Mouse (Mus musculus): Measurements from ENCODE around the gene Rsrc1.

The Rsrc1 gene

DNA sequence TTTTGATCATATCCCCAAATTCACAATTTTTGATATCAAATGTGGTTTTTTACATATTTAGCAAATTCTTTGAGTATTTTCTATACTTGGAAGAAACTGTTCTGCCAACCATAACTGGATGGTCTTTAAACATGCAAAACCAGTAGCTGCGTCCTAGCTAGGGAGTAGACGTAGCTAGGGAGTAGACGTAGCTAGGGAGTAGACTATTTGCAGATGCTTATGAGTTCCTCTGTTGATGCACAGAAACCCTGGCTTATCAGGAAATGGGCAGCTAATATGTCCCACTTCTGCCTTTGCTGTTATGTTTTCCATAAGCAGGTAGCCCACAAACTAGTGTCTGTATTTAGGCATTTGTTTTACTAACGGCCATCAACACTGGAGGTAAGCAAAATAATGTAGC, 298.6 kb downstream of the Rsrc1 start:
- Histone ChIP-seq H3K4me3 (replicated peaks; ENCODE audit: low read length) (no peak overlapping the region), H3K4me1 (replicated peaks; ENCODE audit: low read depth, low read length) (no peaks in the 10 kb centered on the region), H3K27me3 (ENCODE audit: insufficient read depth, low read length) (no peaks in the 10 kb centered on the region), H3K36me3 (ENCODE audit: insufficient read depth, low read length) (no peaks in the 10 kb centered on the region), H3K9me3 (ENCODE audit: low read length) (no peaks in the 10 kb centered on the region)
- TF ChIP-seq POU5F1 (IDR thresholded peaks at IDR 0.05; ENCODE audit: borderline replicate concordance, low read length) (no peak), NANOG (IDR thresholded peaks at IDR 0.05; ENCODE audit: borderline replicate concordance, low read length) (no peak), CTCF (conservative IDR thresholded peaks at IDR 0.05; ENCODE audit: low read length) (no peak)

DNA sequence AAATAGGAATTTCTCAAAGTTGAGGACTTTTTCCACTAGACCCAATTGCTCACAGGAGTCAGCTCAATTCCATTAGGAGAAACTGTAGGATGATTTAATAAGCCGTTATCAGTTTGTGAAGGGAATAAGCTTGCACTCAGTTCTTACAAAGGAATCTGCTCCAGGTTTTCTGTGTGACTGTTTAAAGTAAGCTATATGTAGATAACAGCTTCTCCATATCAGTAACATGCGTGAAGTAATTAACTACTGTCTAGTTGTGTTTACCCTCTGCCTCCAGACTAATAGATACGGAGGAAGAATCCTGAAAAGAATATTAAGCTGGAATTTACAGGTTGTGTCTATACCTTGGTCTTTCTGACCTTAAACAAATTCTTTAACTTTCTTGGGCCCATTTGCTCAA, 299.1 kb downstream of the Rsrc1 start:
- TF ChIP-seq POU5F1 (IDR thresholded peaks at IDR 0.05; ENCODE audit: borderline replicate concordance, low read length) (no peak), CTCF (conservative IDR thresholded peaks at IDR 0.05; ENCODE audit: low read length) (no peak), NANOG (IDR thresholded peaks at IDR 0.05; ENCODE audit: borderline replicate concordance, low read length) (no peak)
- H3K36me3 ChIP-seq (ENCODE audit: insufficient read depth, low read length) = no peaks in the 10 kb centered on the region
- no peaks in the 10 kb centered on the region for H3K9me3 ChIP-seq (ENCODE audit: low read length)
- no peaks in the 10 kb centered on the region for H3K4me1 ChIP-seq (replicated peaks; ENCODE audit: low read depth, low read length)
- no peak overlapping the region for H3K4me3 ChIP-seq (replicated peaks; ENCODE audit: low read length)
- no peaks in the 10 kb centered on the region for H3K27me3 ChIP-seq (ENCODE audit: insufficient read depth, low read length)

DNA sequence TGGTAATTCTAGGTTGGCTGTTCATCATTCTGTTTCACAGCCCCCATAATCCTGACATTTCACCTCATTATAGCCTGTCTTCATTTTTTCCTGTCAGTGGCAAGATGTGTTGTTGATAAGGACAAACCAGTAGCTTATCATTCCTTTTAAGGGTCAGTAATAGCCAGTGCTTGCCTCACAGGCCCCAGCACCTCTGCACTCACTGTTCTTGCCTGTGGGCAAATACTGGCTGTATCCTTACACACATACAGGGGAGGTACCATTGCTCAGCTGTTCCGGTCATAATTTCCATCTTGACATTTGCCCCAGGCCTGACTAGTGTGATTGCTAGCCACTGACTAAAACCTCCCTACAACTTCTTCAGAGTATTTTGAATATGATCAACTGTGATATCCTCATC, 302.8 kb downstream of the Rsrc1 start:
- TF ChIP-seq CTCF (conservative IDR thresholded peaks at IDR 0.05; ENCODE audit: low read length) = no peak
- TF ChIP-seq NANOG (IDR thresholded peaks at IDR 0.05; ENCODE audit: borderline replicate concordance, low read length) = no peak
- no peak for TF ChIP-seq POU5F1 (IDR thresholded peaks at IDR 0.05; ENCODE audit: borderline replicate concordance, low read length)
- Histone ChIP-seq H3K27me3 (ENCODE audit: insufficient read depth, low read length) (no peaks in the 10 kb centered on the region), H3K9me3 (ENCODE audit: low read length) (no peaks in the 10 kb centered on the region), H3K4me3 (replicated peaks; ENCODE audit: low read length) (no peak overlapping the region), H3K36me3 (ENCODE audit: insufficient read depth, low read length) (no peaks in the 10 kb centered on the region), H3K4me1 (replicated peaks; ENCODE audit: low read depth, low read length) (no peaks in the 10 kb centered on the region)

DNA sequence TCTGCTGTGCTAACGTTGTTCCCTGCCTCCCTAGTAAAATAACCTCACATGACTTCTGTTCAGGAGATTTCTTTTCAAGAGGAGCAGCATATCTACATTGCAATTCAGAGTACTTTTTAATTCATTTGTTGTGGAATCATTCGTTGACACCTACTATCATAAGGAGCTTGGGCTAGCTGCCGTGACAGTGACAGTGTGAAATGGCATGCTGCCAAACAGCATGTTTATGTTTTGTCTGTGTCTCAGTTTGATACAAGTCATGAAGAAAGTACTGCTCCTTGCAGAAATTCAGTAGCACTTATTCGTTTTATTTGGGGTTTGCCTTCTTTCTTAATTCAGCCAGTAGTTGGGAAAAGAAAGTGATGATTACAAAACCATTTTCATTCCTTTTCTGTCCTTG, 303.7 kb downstream of the Rsrc1 start:
- Histone ChIP-seq H3K36me3 (ENCODE audit: insufficient read depth, low read length) (no peaks in the 10 kb centered on the region), H3K27me3 (ENCODE audit: insufficient read depth, low read length) (no peaks in the 10 kb centered on the region), H3K9me3 (ENCODE audit: low read length) (no peaks in the 10 kb centered on the region), H3K4me3 (replicated peaks; ENCODE audit: low read length) (no peak overlapping the region), H3K4me1 (replicated peaks; ENCODE audit: low read depth, low read length) (no peaks in the 10 kb centered on the region)
- TF ChIP-seq NANOG (IDR thresholded peaks at IDR 0.05; ENCODE audit: borderline replicate concordance, low read length) = no peak
- no peak for TF ChIP-seq CTCF (conservative IDR thresholded peaks at IDR 0.05; ENCODE audit: low read length)
- no peak for TF ChIP-seq POU5F1 (IDR thresholded peaks at IDR 0.05; ENCODE audit: borderline replicate concordance, low read length)

DNA sequence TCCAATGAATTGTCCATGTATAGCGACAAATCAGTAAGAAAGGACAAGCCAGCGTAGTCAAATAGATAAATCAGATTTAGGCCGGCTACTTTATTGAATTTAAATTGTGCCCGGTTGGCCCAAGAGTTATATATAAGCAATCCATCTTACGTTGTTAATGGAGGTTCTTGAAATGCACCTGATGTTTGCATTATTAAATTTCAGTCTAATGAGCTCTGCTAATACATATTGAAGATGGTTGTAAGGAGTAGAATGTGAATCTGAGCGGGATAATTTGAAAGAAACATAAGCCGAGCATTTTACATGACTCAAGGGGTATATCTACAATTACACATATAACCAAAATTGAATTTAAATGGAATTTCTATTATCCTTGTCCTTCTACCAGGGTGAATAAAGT, 307.5 kb downstream of the Rsrc1 start:
- no peaks in the 10 kb centered on the region for H3K36me3 ChIP-seq (ENCODE audit: insufficient read depth, low read length)
- TF ChIP-seq NANOG (IDR thresholded peaks at IDR 0.05; ENCODE audit: borderline replicate concordance, low read length) (no peak), POU5F1 (IDR thresholded peaks at IDR 0.05; ENCODE audit: borderline replicate concordance, low read length) (no peak), CTCF (conservative IDR thresholded peaks at IDR 0.05; ENCODE audit: low read length) (no peak)
- H3K4me1 ChIP-seq (replicated peaks; ENCODE audit: low read depth, low read length) = no peaks in the 10 kb centered on the region
- H3K4me3 ChIP-seq (replicated peaks; ENCODE audit: low read length) = no peak overlapping the region
- H3K9me3 ChIP-seq (ENCODE audit: low read length) = no peaks in the 10 kb centered on the region
- H3K27me3 ChIP-seq (ENCODE audit: insufficient read depth, low read length) = no peaks in the 10 kb centered on the region

DNA sequence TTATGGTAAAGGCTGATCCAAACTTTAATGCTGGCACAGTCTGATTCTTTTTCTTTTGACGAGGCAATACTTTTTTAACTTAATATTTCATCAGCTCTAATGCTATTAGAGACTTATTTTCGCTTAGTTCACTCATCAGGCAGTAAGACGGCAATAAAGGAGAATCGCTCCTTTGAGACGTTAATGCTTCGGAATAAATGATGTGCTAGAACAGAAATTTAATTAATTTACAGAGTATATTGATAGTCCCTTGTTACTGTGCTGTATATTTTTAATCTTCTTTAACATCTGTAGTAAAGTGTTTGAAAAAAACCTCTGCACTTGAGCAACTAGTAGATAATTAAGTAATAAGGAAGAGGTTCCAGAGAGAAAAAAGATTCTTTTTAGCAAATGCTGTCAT, 308.3 kb downstream of the Rsrc1 start:
- TF ChIP-seq CTCF (conservative IDR thresholded peaks at IDR 0.05; ENCODE audit: low read length) (no peak), NANOG (IDR thresholded peaks at IDR 0.05; ENCODE audit: borderline replicate concordance, low read length) (no peak), POU5F1 (IDR thresholded peaks at IDR 0.05; ENCODE audit: borderline replicate concordance, low read length) (no peak)
- Histone ChIP-seq H3K36me3 (ENCODE audit: insufficient read depth, low read length) (no peaks in the 10 kb centered on the region), H3K4me1 (replicated peaks; ENCODE audit: low read depth, low read length) (no peaks in the 10 kb centered on the region), H3K9me3 (ENCODE audit: low read length) (no peaks in the 10 kb centered on the region), H3K27me3 (ENCODE audit: insufficient read depth, low read length) (no peaks in the 10 kb centered on the region), H3K4me3 (replicated peaks; ENCODE audit: low read length) (no peak overlapping the region)

DNA sequence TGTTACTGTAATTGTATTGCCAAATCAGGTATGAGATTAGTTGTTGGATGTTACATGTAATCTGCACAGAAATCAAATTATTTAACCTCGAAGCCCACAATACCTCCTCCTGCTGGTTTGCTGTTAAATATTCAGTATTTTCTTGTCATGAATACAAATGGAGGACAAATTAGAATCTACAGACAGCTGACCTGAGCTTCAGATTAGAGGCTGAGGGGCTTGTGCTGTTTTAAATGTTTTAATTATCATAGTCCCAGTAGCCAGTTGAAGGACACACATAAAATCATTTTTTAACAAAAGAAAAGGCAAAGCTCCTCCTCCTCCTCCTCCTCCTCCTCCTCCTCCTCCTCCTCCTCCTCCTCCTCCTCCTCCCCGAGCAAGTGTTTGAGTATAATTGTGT, 327.5 kb downstream of the Rsrc1 start:
- Histone ChIP-seq H3K36me3 (ENCODE audit: insufficient read depth, low read length) (no peaks in the 10 kb centered on the region), H3K4me1 (replicated peaks; ENCODE audit: low read depth, low read length) (no peaks in the 10 kb centered on the region), H3K9me3 (ENCODE audit: low read length) (no peaks in the 10 kb centered on the region), H3K27me3 (ENCODE audit: insufficient read depth, low read length) (no peaks in the 10 kb centered on the region), H3K4me3 (replicated peaks; ENCODE audit: low read length) (no peak overlapping the region)
- no peak for TF ChIP-seq CTCF (conservative IDR thresholded peaks at IDR 0.05; ENCODE audit: low read length)
- TF ChIP-seq POU5F1 (IDR thresholded peaks at IDR 0.05; ENCODE audit: borderline replicate concordance, low read length) = no peak
- TF ChIP-seq NANOG (IDR thresholded peaks at IDR 0.05; ENCODE audit: borderline replicate concordance, low read length) = no peak

DNA sequence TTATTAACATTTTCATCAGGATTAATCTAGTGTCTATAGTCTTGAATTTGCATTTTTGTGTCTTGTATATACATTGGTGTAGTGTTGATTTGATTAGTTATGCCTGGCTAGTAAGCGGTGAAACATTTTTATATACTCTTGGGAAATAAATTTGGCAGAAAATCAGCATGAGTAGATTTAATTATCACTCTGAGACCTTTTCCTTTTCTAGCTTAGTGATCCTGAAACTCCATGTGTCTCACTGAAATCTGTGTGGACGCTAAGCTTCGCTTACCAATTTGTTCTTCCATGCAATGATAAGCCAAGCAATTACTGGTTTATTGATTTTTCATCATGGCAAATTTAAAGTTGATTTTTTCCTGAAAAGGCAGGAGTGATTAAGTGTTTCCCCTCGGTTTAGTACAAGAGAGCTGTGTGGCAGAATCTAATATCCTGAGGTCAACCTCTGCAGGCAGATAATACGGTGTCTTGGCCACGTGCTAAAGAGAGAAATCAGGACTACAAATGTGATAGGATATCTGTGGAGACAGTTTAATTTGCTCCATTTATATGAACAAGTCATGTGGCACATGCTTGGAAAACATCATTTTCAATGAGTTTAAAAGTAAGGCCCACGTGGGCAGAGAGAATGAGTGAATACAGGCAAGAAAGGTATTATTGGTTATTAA, 328.6 kb downstream of the Rsrc1 start:
- no peaks in the 10 kb centered on the region for H3K4me1 ChIP-seq (replicated peaks; ENCODE audit: low read depth, low read length)
- no peaks in the 10 kb centered on the region for H3K36me3 ChIP-seq (ENCODE audit: insufficient read depth, low read length)
- no peaks in the 10 kb centered on the region for H3K27me3 ChIP-seq (ENCODE audit: insufficient read depth, low read length)
- no peak for TF ChIP-seq POU5F1 (IDR thresholded peaks at IDR 0.05; ENCODE audit: borderline replicate concordance, low read length)
- no peak for TF ChIP-seq NANOG (IDR thresholded peaks at IDR 0.05; ENCODE audit: borderline replicate concordance, low read length)
- TF ChIP-seq CTCF (conservative IDR thresholded peaks at IDR 0.05; ENCODE audit: low read length) = no peak
- no peaks in the 10 kb centered on the region for H3K9me3 ChIP-seq (ENCODE audit: low read length)
- H3K4me3 ChIP-seq (replicated peaks; ENCODE audit: low read length) = no peak overlapping the region

DNA sequence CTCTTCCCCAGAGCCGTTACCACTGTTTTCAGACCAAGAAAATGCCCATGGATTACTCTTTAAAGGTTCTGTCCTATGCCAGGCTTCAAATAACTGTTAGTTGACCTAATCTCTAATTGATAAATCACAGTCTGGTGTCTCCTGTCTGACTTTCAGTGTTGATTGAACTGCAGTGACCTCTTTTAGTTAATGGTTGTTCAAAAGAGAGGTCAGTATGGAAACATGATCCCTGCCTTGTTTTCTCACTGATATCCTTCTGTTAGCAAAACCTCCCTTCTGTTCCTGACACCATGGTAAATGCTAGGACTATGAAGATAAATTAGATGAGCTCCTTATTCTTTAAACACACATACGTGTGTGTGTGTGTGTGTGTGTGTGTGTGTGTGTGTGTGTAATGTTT, 330.2 kb downstream of the Rsrc1 start:
- Histone ChIP-seq H3K36me3 (ENCODE audit: insufficient read depth, low read length) (no peaks in the 10 kb centered on the region), H3K4me1 (replicated peaks; ENCODE audit: low read depth, low read length) (no peaks in the 10 kb centered on the region), H3K9me3 (ENCODE audit: low read length) (no peaks in the 10 kb centered on the region), H3K4me3 (replicated peaks; ENCODE audit: low read length) (no peak overlapping the region), H3K27me3 (ENCODE audit: insufficient read depth, low read length) (no peaks in the 10 kb centered on the region)
- TF ChIP-seq POU5F1 (IDR thresholded peaks at IDR 0.05; ENCODE audit: borderline replicate concordance, low read length) (no peak), NANOG (IDR thresholded peaks at IDR 0.05; ENCODE audit: borderline replicate concordance, low read length) (no peak), CTCF (conservative IDR thresholded peaks at IDR 0.05; ENCODE audit: low read length) (no peak)

Measured in E14TG2a.4 (cell line).